In the genomic region with DNA sequence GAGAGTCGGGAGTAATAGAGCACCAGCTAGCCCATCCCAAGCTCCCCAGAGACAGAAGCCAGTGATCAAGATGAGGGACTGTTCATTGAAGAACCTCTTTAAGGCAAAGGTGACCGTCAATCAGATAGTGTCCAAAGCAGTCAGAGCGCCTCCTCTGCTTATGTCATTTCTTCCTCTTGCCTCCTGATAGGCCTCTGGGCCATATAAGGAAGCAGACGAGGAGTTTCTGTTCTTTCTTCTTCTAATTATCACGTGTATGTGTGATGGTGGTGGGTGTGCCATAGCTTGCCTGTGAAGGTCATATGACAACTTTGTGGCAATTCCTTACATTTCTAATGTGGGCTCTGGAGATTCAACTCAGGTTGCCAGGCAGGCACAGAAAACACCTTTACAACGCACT, we compare ENCODE assay signal across 19 mouse cellular contexts. TPM values are rescaled to one million over a fixed set of nuclear protein-coding genes. Genes with fewer than 3 reads are reported as not detected.
DNase-seq lines count a peak whose midpoint lies in the region; ATAC-seq lines count a peak whose summit lies in the region.
"Had no signal": no experiment of that assay in that cellular context is flagged by ENCODE, and none has a peak within 500 bp of the region (broad histone marks: within the 10 kb centered on the region; RNA-seq: fewer than 3 reads in every experiment).

No protein-coding gene starts in this region.

- no peaks in the 10 kb centered on the region for H3K36me3 ChIP-seq in heart, embryonic 13.5 days
- no peaks in the 10 kb centered on the region for H3K36me3 ChIP-seq in heart, embryonic 16.5 days (ENCODE audit: control insufficient read depth, insufficient read depth)
- H3K36me3 ChIP-seq: forebrain, embryonic 12.5 days; hindbrain, embryonic 15.5 days; limb, embryonic 12.5 days; liver, embryonic 13.5 days had no signal

- H3K27me3 ChIP-seq in heart, embryonic 13.5 days (replicated peaks) = no peaks in the 10 kb centered on the region
- H3K27me3 ChIP-seq in heart, embryonic 16.5 days (ENCODE audit: control insufficient read depth, insufficient read depth, low read length) = no peaks in the 10 kb centered on the region
- H3K27me3 ChIP-seq: hindbrain, embryonic 15.5 days had no signal

- H3K4me2 ChIP-seq in heart, embryonic 13.5 days = no peak overlapping the region
- no peak overlapping the region for H3K4me2 ChIP-seq in heart, embryonic 16.5 days (ENCODE audit: low read depth, low read length)
- H3K4me2 ChIP-seq: forebrain, embryonic 12.5 days; hindbrain, embryonic 15.5 days; limb, embryonic 12.5 days; liver, embryonic 13.5 days had no signal

- DNase-seq in heart, adult 9 months (ENCODE audit: low spot score in 2 of 2) = no peak
- DNase-seq in MEL-GATA-1-ER (ENCODE audit: extremely low read depth, low read depth) = peak; percentile 59
- no peak for DNase-seq in adrenal gland, adult (ENCODE audit: inconsistent age in 2 of 2, low spot score in 1 of 2)
- no peak for DNase-seq in natural killer cell, adult 2 months (ENCODE audit: low spot score in 2 of 2)
- DNase-seq: adrenal gland, postnatal 14 days; cerebellum, adult 9-11 months; kidney, adult 18-20 months; kidney, postnatal 14 days; liver, embryonic 13.5 days; midbrain, embryonic 14.5 days; right cerebral cortex, adult 18-20 months; thymus, postnatal 36 days had no signal

- peak overlapping the region; percentile 97 for H3K27ac ChIP-seq in heart, embryonic 13.5 days (replicated peaks)
- H3K27ac ChIP-seq in heart, embryonic 16.5 days (ENCODE audit: low read length) = peak overlapping the region; percentile 95
- H3K27ac ChIP-seq: forebrain, embryonic 12.5 days; hindbrain, embryonic 15.5 days; limb, embryonic 12.5 days; liver, embryonic 13.5 days had no signal

- no peak overlapping the region for H3K9ac ChIP-seq in heart, embryonic 13.5 days
- no peak overlapping the region for H3K9ac ChIP-seq in heart, embryonic 16.5 days (ENCODE audit: low read length)
- H3K9ac ChIP-seq: forebrain, embryonic 12.5 days; hindbrain, embryonic 15.5 days; limb, embryonic 12.5 days; liver, embryonic 13.5 days had no signal

- H3K4me3 ChIP-seq in heart, embryonic 13.5 days = no peak overlapping the region
- H3K4me3 ChIP-seq in heart, embryonic 16.5 days (ENCODE audit: low read length) = no peak overlapping the region
- H3K4me3 ChIP-seq: forebrain, embryonic 12.5 days; hindbrain, embryonic 15.5 days; limb, embryonic 12.5 days; liver, embryonic 13.5 days had no signal

- ATAC-seq in heart, embryonic 13.5 days (ENCODE audit: extremely low read depth, insufficient number of reproducible peaks, low FRiP score, low TSS enrichment) = no peak
- no peak for ATAC-seq in heart, embryonic 16.5 days (replicated peaks; ENCODE audit: extremely low read depth, insufficient read depth, low FRiP score)
- peak; percentile 72 for ATAC-seq in monocyte, adult 5-6 weeks (replicated peaks; ENCODE audit: insufficient number of reproducible peaks, low FRiP score, low TSS enrichment, poor library complexity, severe bottlenecking)
- no peak for ATAC-seq in erythroblast, adult 5-6 weeks (replicated peaks; ENCODE audit: low FRiP score, poor library complexity, severe bottlenecking)

- no peaks in the 10 kb centered on the region for H3K9me3 ChIP-seq in heart, embryonic 13.5 days
- no peaks in the 10 kb centered on the region for H3K9me3 ChIP-seq in heart, embryonic 16.5 days (replicated peaks; ENCODE audit: control insufficient read depth, low read length)
- H3K9me3 ChIP-seq: forebrain, embryonic 12.5 days; hindbrain, embryonic 15.5 days; limb, embryonic 12.5 days; liver, embryonic 13.5 days had no signal

- peaks cover 74% of the 10 kb centered on the region for H3K4me1 ChIP-seq in heart, embryonic 13.5 days
- H3K4me1 ChIP-seq in heart, embryonic 16.5 days (ENCODE audit: control insufficient read depth, insufficient read depth, low read length) = peaks cover 55% of the 10 kb centered on the region

- WGBS in heart, embryonic 13.5 days = 44% methylated on average over 6 of the region's 6 CpGs
- WGBS in heart, embryonic 16.5 days = 52% methylated on average over 6 of the region's 6 CpGs

RNA-seq across cellular contexts. Expression of gene Jup, which starts 3.3 kb away (rescaled TPM):
- 107 and 111 TPM in 2 replicates for polyA plus RNA-seq in heart, embryonic 13.5 days (2015; fragmentation: Nextera tagmentation; extraction: Ambion mirVana)
- 140 and 155 TPM in 2 replicates for polyA plus RNA-seq in heart, embryonic 16.5 days (2015; fragmentation: Nextera tagmentation; extraction: Ambion mirVana)
- total RNA-seq in monocyte, adult 5-6 weeks (2017) = 14.7 to 28.8 TPM (median 21.2 TPM) in 3 replicates
- total RNA-seq in erythroblast, adult 5-6 weeks (2015; ENCODE audit: low replicate concordance) = 1.5 and 2.3 TPM in 2 replicates
- total RNA-seq in erythroblast, adult 5-6 weeks (2017; ENCODE audit: low replicate concordance) = 0.28 and 1.8 TPM in 2 replicates

RNA-seq across cellular contexts. Expression of gene P3h4, which starts 13.8 kb away (rescaled TPM):
- 62.9 and 63.5 TPM in 2 replicates for polyA plus RNA-seq in heart, embryonic 13.5 days (2015; fragmentation: Nextera tagmentation; extraction: Ambion mirVana)
- 50.8 and 52.6 TPM in 2 replicates for polyA plus RNA-seq in heart, embryonic 16.5 days (2015; fragmentation: Nextera tagmentation; extraction: Ambion mirVana)
- total RNA-seq in monocyte, adult 5-6 weeks (2017) = 0.64 to 5.3 TPM (median 3.1 TPM) in 3 replicates
- total RNA-seq in erythroblast, adult 5-6 weeks (2015; ENCODE audit: low replicate concordance) = not detected in 2 replicates
- total RNA-seq in erythroblast, adult 5-6 weeks (2017; ENCODE audit: low replicate concordance) = not detected in 2 replicates

RNA-seq across cellular contexts. Expression of gene Fkbp10, which starts 14.7 kb away (rescaled TPM):
- 112 and 119 TPM in 2 replicates for polyA plus RNA-seq in heart, embryonic 13.5 days (2015; fragmentation: Nextera tagmentation; extraction: Ambion mirVana)
- 89.4 and 98.0 TPM in 2 replicates for polyA plus RNA-seq in heart, embryonic 16.5 days (2015; fragmentation: Nextera tagmentation; extraction: Ambion mirVana)
- 0.57 to 4.4 TPM (median 2.1 TPM) in 3 replicates for total RNA-seq in monocyte, adult 5-6 weeks (2017)
- total RNA-seq in erythroblast, adult 5-6 weeks (2015; ENCODE audit: low replicate concordance) = not detected in 2 replicates
- not detected in 2 replicates for total RNA-seq in erythroblast, adult 5-6 weeks (2017; ENCODE audit: low replicate concordance)

RNA-seq across cellular contexts. Expression of gene Nt5c3b, which starts 40.8 kb away (rescaled TPM):
- polyA plus RNA-seq in heart, embryonic 13.5 days (2015; fragmentation: Nextera tagmentation; extraction: Ambion mirVana) = 104 and 110 TPM in 2 replicates
- 107 and 110 TPM in 2 replicates for polyA plus RNA-seq in heart, embryonic 16.5 days (2015; fragmentation: Nextera tagmentation; extraction: Ambion mirVana)
- total RNA-seq in monocyte, adult 5-6 weeks (2017) = 8.0 to 38.5 TPM (median 14.4 TPM) in 3 replicates
- 2.1 and 10.0 TPM in 2 replicates for total RNA-seq in erythroblast, adult 5-6 weeks (2015; ENCODE audit: low replicate concordance)
- total RNA-seq in erythroblast, adult 5-6 weeks (2017; ENCODE audit: low replicate concordance) = 1.7 and 6.3 TPM in 2 replicates

RNA-seq across cellular contexts. Expression of gene Klhl10, which starts 40.9 kb away (rescaled TPM):
- 0.33 and 0.60 TPM in 2 replicates for polyA plus RNA-seq in heart, embryonic 13.5 days (2015; fragmentation: Nextera tagmentation; extraction: Ambion mirVana)
- 0.29 and 0.47 TPM in 2 replicates for polyA plus RNA-seq in heart, embryonic 16.5 days (2015; fragmentation: Nextera tagmentation; extraction: Ambion mirVana)
- total RNA-seq in monocyte, adult 5-6 weeks (2017) = 0.97 TPM in 1 of 3 replicates, not detected in the others
- not detected in 2 replicates for total RNA-seq in erythroblast, adult 5-6 weeks (2015; ENCODE audit: low replicate concordance)
- not detected in 2 replicates for total RNA-seq in erythroblast, adult 5-6 weeks (2017; ENCODE audit: low replicate concordance)
